Mouse (Mus musculus) kidney, postnatal 0 days (tissue): Measurements from ENCODE around the gene Tbxa2r. TPM values are rescaled to one million over a fixed set of nuclear protein-coding genes. Genes with fewer than 3 reads are reported as not detected.

Experiments used
- ATAC-seq: fragments of 200-750 bp; cut with Nextera tagmentation; replicated peaks from 2 replicates; pipeline ENCODE4 v1.8.0; 2017; ENCODE audit warnings: low read depth, moderate number of reproducible peaks, moderate TSS enrichment, moderate library complexity; ENCODE audit not compliant: low FRiP score
- DNase-seq: peaks from one replicate; pipeline ENCODE4 v3.0.0-alpha.2; 2016; ENCODE audit warnings: low spot score
- H3K27ac ChIP-seq: fragments of 300-500 bp; sonication (generic); 2 replicates; pipeline ENCODE4 v1.5.1; 2014; ENCODE audit warnings: mild to moderate bottlenecking
- H3K27me3 ChIP-seq: fragments of 300-500 bp; sonication (generic); 2 replicates; pipeline ENCODE4 v1.6.1; 2014; ENCODE audit warnings: low read length, mixed read lengths; ENCODE audit not compliant: insufficient read depth
- H3K36me3 ChIP-seq: fragments of 300-500 bp; sonication (generic); 2 replicates; pipeline ENCODE4 v1.6.1; 2014; ENCODE audit warnings: low read length, mixed read lengths; ENCODE audit not compliant: insufficient read depth
- H3K4me1 ChIP-seq: fragments of 300-500 bp; sonication (generic); replicated peaks from 2 replicates; pipeline ENCODE4 v1.6.1; 2014; ENCODE audit warnings: antibody characterized with exemption, low read length, mixed read lengths; ENCODE audit not compliant: insufficient read depth
- H3K4me2 ChIP-seq: fragments of 300-500 bp; sonication (generic); 2 replicates; pipeline ENCODE4 v1.6.1; 2014; ENCODE audit warnings: mild to moderate bottlenecking, low read length, moderate library complexity, mixed read lengths
- H3K4me3 ChIP-seq: fragments of 300-500 bp; sonication (generic); replicated peaks from 2 replicates; pipeline ENCODE4 v1.5.1; 2014; ENCODE audit warnings: low read depth, low read length
- H3K9ac ChIP-seq: fragments of 300-500 bp; sonication (generic); 2 replicates; pipeline ENCODE4 v1.6.1; 2014; ENCODE audit warnings: low read depth, low read length
- H3K9me3 ChIP-seq: fragments of 300-500 bp; sonication (generic); replicated peaks from 2 replicates; pipeline ENCODE4 v1.6.1; 2016; ENCODE audit warnings: low read length, inconsistent platforms, mixed read lengths
- CTCF ChIP-seq: IDR thresholded peaks from 2 replicates; pipeline ENCODE4 v1.5.1; 2016; ENCODE audit warnings: antibody characterized with exemption, low read depth, mild to moderate bottlenecking, moderate library complexity
- WGBS: fragments of 180-500 bp; shearing (Covaris S2); extraction: QIAGEN DNeasy Blood & Tissue Kit; methylation state at CpG from one replicate; pipeline ENCODE4 v1.1.7; 2014; 5-methylcytosine and 5-hydroxymethylcytosine counted together
- polyA plus RNA-seq: library from polyadenylated mRNA; unstranded; fragments of >200 nt; fragmentation: Nextera tagmentation; extraction: Ambion mirVana; gene quantifications from 2 replicates; pipeline ENCODE4 v1.2.1, GENCODE M21; 2015

Tbxa2r gene
- polyA plus RNA-seq, 1 experiment from 2014 or later, result 16.1 TPM

- 0 out of 2 replicates have a peak, but pooled peaks cover 15% of the 10 kb centered on the region for H3K4me1 ChIP-seq
- no peaks in the 10 kb centered on the region for H3K36me3 ChIP-seq
- no peak overlapping the region for H3K27ac ChIP-seq
- H3K4me2 ChIP-seq, result no peak overlapping the region
- ATAC-seq, result no peak
- WGBS, result 74% methylated on average over 4 of the region's 4 CpGs
- H3K27me3 ChIP-seq, result 0 out of 2 replicates have a peak, but pooled peaks cover 18% of the 10 kb centered on the region
- no peak for DNase-seq
- H3K9ac ChIP-seq, result no peak overlapping the region
- no peak overlapping the region for H3K4me3 ChIP-seq
- no peaks in the 10 kb centered on the region for H3K9me3 ChIP-seq
- no peak for TF ChIP-seq CTCF
Observed at GRCm38 (mm10) chr10:81345162-81345534, 16.6 kb downstream of the Tbxa2r start.

- peak; percentile 18 for ATAC-seq
- peak overlapping the region; percentile 39; the same call in 1 of the 2 replicates for H3K9ac ChIP-seq
Observed at GRCm38 (mm10) chr10:81346453-81347067, 18.0 kb downstream of the Tbxa2r start.

GRCm38 (mm10) chr10:81349146-81349545, 20.6 kb downstream of the Tbxa2r start:
- no peak overlapping the region for H3K27ac ChIP-seq
- TF ChIP-seq CTCF, result no peak
- DNase-seq (peak; percentile 74), ATAC-seq (0 out of 2 replicates have a peak, but pooled peaks have one; percentile 13)
- H3K9ac ChIP-seq, result peak overlapping the region; percentile 43
- no peaks in the 10 kb centered on the region for H3K27me3 ChIP-seq
- H3K9me3 ChIP-seq, result no peaks in the 10 kb centered on the region
- 6% methylated on average over 12 of the region's 12 CpGs for WGBS
- 0 out of 2 replicates have a peak, but pooled peaks cover 15% of the 10 kb centered on the region for H3K4me1 ChIP-seq
- no peaks in the 10 kb centered on the region for H3K36me3 ChIP-seq
- H3K4me2 ChIP-seq, result peak overlapping the region; percentile 82
- H3K4me3 ChIP-seq, result peak overlapping the region; percentile 55

More at GRCm38 (mm10) chr10:81346453-81347067, 18.0 kb downstream of the Tbxa2r start:
- Histone ChIP-seq H3K27me3 (0 out of 2 replicates have a peak, but pooled peaks cover 18% of the 10 kb centered on the region), H3K27ac (no peak overlapping the region), H3K9me3 (no peaks in the 10 kb centered on the region), H3K4me1 (0 out of 2 replicates have a peak, but pooled peaks cover 15% of the 10 kb centered on the region), H3K36me3 (no peaks in the 10 kb centered on the region), H3K4me2 (peak overlapping the region; percentile 59), H3K4me3 (peak overlapping the region; percentile 15)
- peak; percentile 79 for DNase-seq
- WGBS, result 11% methylated on average over 55 of the region's 55 CpGs
- peak; percentile 44; the same call in 1 of the 2 replicates for TF ChIP-seq CTCF

- Histone ChIP-seq H3K27me3 (no peaks in the 10 kb centered on the region), H3K9ac (peak overlapping the region; percentile 77), H3K4me1 (0 out of 2 replicates have a peak, but pooled peaks cover 15% of the 10 kb centered on the region), H3K4me3 (peak overlapping the region; percentile 55), H3K27ac (peak overlapping the region; percentile 60; the same call in 1 of the 2 replicates), H3K9me3 (no peaks in the 10 kb centered on the region), H3K4me2 (peak overlapping the region; percentile 82), H3K36me3 (no peaks in the 10 kb centered on the region)
- ATAC-seq (peak; percentile 23), DNase-seq (no peak)
- WGBS, result 0% methylated on average over 23 of the region's 29 CpGs
- TF ChIP-seq CTCF, result no peak
Observed at GRCm38 (mm10) chr10:81349961-81350350, 21.4 kb downstream of the Tbxa2r start.

DNA sequence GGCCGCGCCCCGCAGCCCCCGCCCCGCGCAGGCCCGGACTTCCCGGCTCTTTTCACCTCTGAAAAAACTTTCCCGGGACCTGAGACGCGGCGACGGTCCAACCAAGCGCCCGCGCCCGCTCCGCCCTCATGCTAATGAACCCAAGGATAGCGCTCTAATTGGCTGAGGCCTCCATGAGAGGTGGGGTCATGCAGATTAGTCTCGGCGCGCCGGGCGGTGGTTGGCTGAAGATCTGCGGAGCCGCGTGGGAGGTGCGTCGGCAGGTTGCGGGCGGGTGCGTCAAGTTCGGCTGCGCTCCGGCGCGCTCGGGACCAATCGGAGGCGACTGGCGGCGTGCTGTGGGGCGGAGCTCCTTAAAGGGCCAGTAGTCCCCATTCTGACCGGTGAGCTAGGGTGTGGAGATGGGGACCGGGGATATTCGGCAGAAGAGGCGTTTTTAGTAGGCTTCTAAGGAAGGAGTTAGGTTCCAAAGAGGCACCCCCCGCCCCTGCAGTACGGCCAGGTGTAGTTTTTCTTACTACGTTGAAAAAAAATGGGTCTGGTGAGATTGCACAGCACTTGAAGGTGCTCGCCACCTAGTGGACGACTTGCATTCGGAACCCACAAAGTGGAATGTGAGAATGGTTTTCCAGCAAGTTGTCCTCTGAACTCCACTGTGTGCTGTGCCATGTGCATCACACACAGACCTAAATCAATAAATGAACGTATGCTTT, 22.0 kb downstream of the Tbxa2r start, which contains the start of gene Hmg20b:
TSS of gene Hmg20b (minus strand) at position 130 of the 713 bp plus-strand sequence.
- H3K27me3 ChIP-seq, result no peaks in the 10 kb centered on the region
- H3K27ac ChIP-seq, result peak within 1 kb of the TSS; percentile 60; the same call in 1 of the 2 replicates
- peak; percentile 91 for ATAC-seq
- DNase-seq, result peak; percentile 100
- H3K9me3 ChIP-seq, result no peaks in the 10 kb centered on the region
- peak within 1 kb of the TSS; percentile 82 for H3K4me2 ChIP-seq
- H3K4me1 ChIP-seq, result 0 out of 2 replicates have a peak, but pooled peaks cover 15% of the 10 kb centered on the region
- H3K9ac ChIP-seq, result peak within 1 kb of the TSS; percentile 77
- peak; percentile 84 for TF ChIP-seq CTCF
- no peaks in the 10 kb centered on the region for H3K36me3 ChIP-seq
- H3K4me3 ChIP-seq, result peak within 1 kb of the TSS; percentile 55
- under 1% methylated on average over 54 of the region's 54 CpGs for WGBS

DNA sequence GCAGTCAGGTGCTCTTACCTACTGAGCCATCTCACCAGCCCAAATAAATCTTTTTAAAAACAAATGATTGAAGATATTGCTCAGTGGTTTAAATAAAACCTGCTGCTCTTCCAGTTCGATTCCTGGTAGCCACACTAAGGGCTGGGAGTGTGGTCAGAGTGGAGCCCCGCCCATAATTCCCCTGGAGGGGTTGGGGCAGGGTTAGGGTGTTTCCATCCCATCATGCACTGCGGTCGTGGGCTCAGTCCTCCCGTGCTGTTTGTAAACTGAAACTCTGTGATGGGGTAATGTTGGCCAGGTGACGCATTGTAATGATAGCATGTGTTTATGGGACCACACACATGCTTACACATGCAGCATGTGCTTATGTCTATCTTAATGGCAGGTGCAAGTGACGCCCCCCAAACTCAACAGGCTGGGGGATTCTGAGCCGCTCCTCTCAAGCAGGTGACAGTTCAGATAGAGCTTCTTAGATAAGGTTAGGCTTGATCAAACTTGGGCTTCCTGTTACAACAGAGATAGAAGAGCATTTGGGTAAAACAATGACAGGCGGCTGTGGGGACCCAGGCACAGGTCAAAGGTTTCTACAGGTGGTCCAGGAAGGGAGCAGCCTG, 23.3 kb downstream of the Tbxa2r start:
- DNase-seq (no peak), ATAC-seq (no peak)
- WGBS, result 26% methylated on average over 9 of the region's 9 CpGs
- Histone ChIP-seq H3K9me3 (no peaks in the 10 kb centered on the region), H3K27ac (no peak overlapping the region), H3K4me3 (no peak overlapping the region), H3K9ac (no peak overlapping the region), H3K27me3 (no peaks in the 10 kb centered on the region), H3K4me1 (0 out of 2 replicates have a peak, but pooled peaks cover 16% of the 10 kb centered on the region), H3K4me2 (no peak overlapping the region), H3K36me3 (no peaks in the 10 kb centered on the region)
- no peak for TF ChIP-seq CTCF
